ENCODE assay signal across 9 mouse cellular contexts in genomic region chr19:38324147-38325028, GRCm38 (mm10).
A peak's percentile ranks its signal among the peaks of the same experiment; 100 is the strongest.
DNase-seq lines count a peak whose midpoint lies in the region; ATAC-seq lines count a peak whose summit lies in the region.
"Had no signal": no experiment of that assay in that cellular context is flagged by ENCODE, and none has a peak within 500 bp of the region (broad histone marks: within the 10 kb centered on the region; RNA-seq: fewer than 3 reads in every experiment).

No protein-coding gene starts in this region.

- no peaks in the 10 kb centered on the region for H3K4me1 ChIP-seq in forebrain, embryonic 16.5 days (replicated peaks; ENCODE audit: control insufficient read depth, insufficient read depth, low read length)
- H3K4me1 ChIP-seq in neural tube, embryonic 13.5 days (replicated peaks) = peaks cover 8% of the 10 kb centered on the region

- no peaks in the 10 kb centered on the region for H3K36me3 ChIP-seq in forebrain, embryonic 16.5 days (ENCODE audit: control insufficient read depth, insufficient read depth)
- H3K36me3 ChIP-seq in neural tube, embryonic 13.5 days = no peaks in the 10 kb centered on the region
- H3K36me3 ChIP-seq: G1E had no signal

- H3K9me3 ChIP-seq in forebrain, embryonic 16.5 days (ENCODE audit: control insufficient read depth, low read length) = no peaks in the 10 kb centered on the region
- H3K9me3 ChIP-seq in neural tube, embryonic 13.5 days = no peaks in the 10 kb centered on the region
- H3K9me3 ChIP-seq: G1E had no signal

- no peak overlapping the region for H3K27ac ChIP-seq in forebrain, embryonic 16.5 days (ENCODE audit: low read length)
- no peak overlapping the region for H3K27ac ChIP-seq in neural tube, embryonic 13.5 days (replicated peaks)

- H3K4me3 ChIP-seq in forebrain, embryonic 16.5 days (replicated peaks; ENCODE audit: low read length) = no peak overlapping the region
- no peak overlapping the region for H3K4me3 ChIP-seq in neural tube, embryonic 13.5 days

- peak; percentile 66 for ATAC-seq in forebrain, embryonic 16.5 days
- peak; percentile 71 for ATAC-seq in neural tube, embryonic 13.5 days (ENCODE audit: low read depth)

- DNase-seq in heart, adult 11 months = peak; percentile 54
- no peak for DNase-seq in heart, postnatal 25 days (ENCODE audit: low spot score)
- peak; percentile 19 for DNase-seq in urinary bladder, postnatal 14 days (ENCODE audit: low spot score)
- DNase-seq in urinary bladder, adult 2 months (ENCODE audit: low spot score) = no peak
- DNase-seq in adrenal gland, adult 18-20 months (ENCODE audit: low spot score in 2 of 2) = no peak
- DNase-seq in kidney, adult 11 months = no peak

- 22% methylated on average over 9 of the region's 10 CpGs for WGBS in forebrain, embryonic 16.5 days
- WGBS in neural tube, embryonic 13.5 days = 16% methylated on average over 10 of the region's 10 CpGs

- H3K4me2 ChIP-seq in forebrain, embryonic 16.5 days (ENCODE audit: low read length) = no peak overlapping the region
- no peak overlapping the region for H3K4me2 ChIP-seq in neural tube, embryonic 13.5 days

- no peaks in the 10 kb centered on the region for H3K27me3 ChIP-seq in forebrain, embryonic 16.5 days (replicated peaks; ENCODE audit: control insufficient read depth, insufficient read depth, low read length)
- H3K27me3 ChIP-seq in neural tube, embryonic 13.5 days = no peaks in the 10 kb centered on the region

- intact Hi-C loops in heart, postnatal 25 days (cut with DNase I) = loop anchor here (1.0 kb wide), 1 partner anchor 71 kb away; no protein-coding TSS in a partner anchor

- H3K9ac ChIP-seq in forebrain, embryonic 16.5 days (replicated peaks; ENCODE audit: low read depth, low read length) = no peak overlapping the region
- H3K9ac ChIP-seq in neural tube, embryonic 13.5 days = no peak overlapping the region

Comparison
In these comparisons a context has a peak if more than half of its experiments do, and no peak if none do; other contexts are left out.
1. DNase-seq: peak in heart, adult 11 months (single experiment) and urinary bladder, postnatal 14 days (single experiment); none in heart, postnatal 25 days (single experiment), urinary bladder, adult 2 months (single experiment), adrenal gland, adult 18-20 months (0 of 2) and kidney, adult 11 months (single experiment).